Mouse (Mus musculus): ENCODE measurements at regions not wholly inside any gene's neighbourhood (a gene's known extent, or its start where the extent isn't known, plus 50 kb on each side); places are given as distances from the start of the nearest gene placed in this dataset.

DNA sequence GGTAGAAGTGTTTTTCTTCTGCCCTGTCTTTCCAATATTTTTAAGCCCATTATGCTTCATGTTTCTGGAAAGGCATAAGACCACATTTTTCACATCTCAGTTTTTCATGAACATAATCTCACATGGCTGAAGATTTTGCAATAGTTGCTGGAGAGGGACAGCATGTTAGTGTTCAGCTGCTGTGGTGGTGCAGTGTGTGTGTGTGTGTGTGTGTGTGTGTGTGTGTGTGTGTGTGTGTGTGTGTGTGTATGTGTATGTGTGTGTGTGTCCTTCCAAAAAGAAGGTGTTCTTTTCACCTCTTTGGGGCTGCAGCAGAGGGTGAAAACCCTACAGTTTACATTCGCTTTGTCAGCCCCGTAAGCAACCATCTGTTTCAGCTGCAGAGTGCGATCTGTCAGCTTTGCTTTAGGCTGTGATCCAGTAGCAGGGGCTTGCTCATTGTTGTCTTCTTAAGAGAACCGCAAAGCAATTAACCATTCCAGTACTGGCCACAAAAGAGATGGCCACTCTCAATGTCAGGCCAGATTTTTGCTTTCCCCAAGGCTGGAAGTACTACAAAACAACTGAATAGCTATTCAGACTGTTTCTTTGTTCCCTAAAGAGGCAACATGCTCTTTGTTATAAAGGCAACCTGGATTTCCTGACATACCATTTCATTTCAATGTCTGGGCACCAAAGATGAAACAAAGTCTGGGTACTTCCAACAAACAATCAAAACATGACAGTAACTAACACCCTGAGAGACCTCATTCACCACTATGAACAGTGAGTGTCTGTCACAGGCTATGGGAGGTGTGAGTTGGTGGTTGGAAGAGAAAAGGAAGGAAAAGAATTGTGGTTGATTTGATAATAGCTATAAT, 520.2 kb upstream of the Cited2 start:
- Histone ChIP-seq H3K9me3 (no peaks in the 10 kb centered on the region), H3K4me1 (replicated peaks) (peaks cover 11% of the 10 kb centered on the region), H3K4me2 (no peak overlapping the region), H3K9ac (no peak overlapping the region), H3K4me3 (no peak overlapping the region), H3K36me3 (no peaks in the 10 kb centered on the region), H3K27ac (replicated peaks) (peak overlapping the region; percentile 35), H3K27me3 (no peaks in the 10 kb centered on the region)
- WGBS: 10% methylated on average over 4 of the region's 4 CpGs
- peak; percentile 65 for ATAC-seq (ENCODE audit: low read depth)

DNA sequence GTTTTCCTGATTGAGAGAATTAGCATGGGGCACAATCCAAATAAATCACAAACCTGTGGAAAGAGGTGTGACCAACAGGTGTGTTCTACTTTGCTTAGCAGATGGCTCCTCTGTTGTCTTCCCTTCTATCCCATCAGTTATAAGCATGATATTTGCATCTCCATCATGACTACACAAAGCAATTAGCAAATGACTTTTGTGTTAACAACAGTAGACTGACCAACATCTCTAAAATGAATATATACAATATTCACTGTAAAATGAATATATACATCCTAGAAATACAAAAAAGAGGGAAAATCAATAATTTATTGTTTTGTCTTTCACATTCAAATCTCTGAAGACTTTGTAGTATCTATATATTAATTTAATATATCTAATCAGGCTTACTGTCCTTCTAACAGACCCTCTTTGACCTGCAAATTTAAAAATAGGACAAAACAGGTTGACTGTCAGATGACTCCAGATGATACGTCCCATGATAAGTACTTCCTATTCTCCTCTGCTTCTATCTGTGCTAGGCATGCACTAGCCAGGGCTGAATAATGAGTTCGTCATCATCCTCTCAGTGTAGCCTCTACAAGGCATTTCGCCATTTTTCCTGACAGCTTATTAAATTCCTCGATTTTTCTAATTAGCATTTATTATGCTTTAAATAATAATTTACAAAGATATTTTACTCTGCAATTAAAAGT, 519.5 kb upstream of the Cited2 start:
- H3K4me3 ChIP-seq: no peak overlapping the region
- 85% methylated on average over 4 of the region's 4 CpGs for WGBS
- no peak for ATAC-seq (ENCODE audit: low read depth)
- no peaks in the 10 kb centered on the region for H3K36me3 ChIP-seq
- no peak overlapping the region for H3K4me2 ChIP-seq
- H3K9me3 ChIP-seq: no peaks in the 10 kb centered on the region
- no peak overlapping the region; the same call in 1 of the 2 replicates for H3K27ac ChIP-seq (replicated peaks)
- H3K27me3 ChIP-seq: no peaks in the 10 kb centered on the region
- no peak overlapping the region for H3K9ac ChIP-seq
- H3K4me1 ChIP-seq (replicated peaks): peaks cover 11% of the 10 kb centered on the region

DNA sequence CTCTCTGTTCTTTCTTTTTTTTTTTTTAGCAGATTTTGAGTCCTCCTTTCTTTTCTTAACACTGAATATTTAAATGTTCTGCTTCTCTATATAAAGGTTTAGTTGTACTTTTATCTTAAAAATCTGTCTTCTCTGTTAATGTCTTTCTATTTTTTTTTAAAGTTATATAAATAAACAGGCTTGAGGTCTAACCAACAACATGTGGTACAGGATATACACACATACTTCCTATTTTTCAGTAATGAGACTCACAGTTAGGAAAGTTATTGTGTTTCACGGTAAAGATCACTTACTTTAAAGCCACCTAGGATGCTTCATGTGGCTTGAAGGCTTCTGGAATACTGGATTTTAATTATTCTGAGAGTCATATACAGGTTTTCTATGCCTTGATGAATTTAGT, 518.9 kb upstream of the Cited2 start:
- no peaks in the 10 kb centered on the region for H3K36me3 ChIP-seq
- ATAC-seq (ENCODE audit: low read depth): no peak
- 80% methylated on average over 1 of the region's 1 CpGs for WGBS
- H3K4me2 ChIP-seq: no peak overlapping the region
- no peak overlapping the region for H3K4me3 ChIP-seq
- no peak overlapping the region for H3K27ac ChIP-seq (replicated peaks)
- H3K4me1 ChIP-seq (replicated peaks): peaks cover 11% of the 10 kb centered on the region
- no peak overlapping the region for H3K9ac ChIP-seq
- H3K9me3 ChIP-seq: no peaks in the 10 kb centered on the region
- H3K27me3 ChIP-seq: no peaks in the 10 kb centered on the region

DNA sequence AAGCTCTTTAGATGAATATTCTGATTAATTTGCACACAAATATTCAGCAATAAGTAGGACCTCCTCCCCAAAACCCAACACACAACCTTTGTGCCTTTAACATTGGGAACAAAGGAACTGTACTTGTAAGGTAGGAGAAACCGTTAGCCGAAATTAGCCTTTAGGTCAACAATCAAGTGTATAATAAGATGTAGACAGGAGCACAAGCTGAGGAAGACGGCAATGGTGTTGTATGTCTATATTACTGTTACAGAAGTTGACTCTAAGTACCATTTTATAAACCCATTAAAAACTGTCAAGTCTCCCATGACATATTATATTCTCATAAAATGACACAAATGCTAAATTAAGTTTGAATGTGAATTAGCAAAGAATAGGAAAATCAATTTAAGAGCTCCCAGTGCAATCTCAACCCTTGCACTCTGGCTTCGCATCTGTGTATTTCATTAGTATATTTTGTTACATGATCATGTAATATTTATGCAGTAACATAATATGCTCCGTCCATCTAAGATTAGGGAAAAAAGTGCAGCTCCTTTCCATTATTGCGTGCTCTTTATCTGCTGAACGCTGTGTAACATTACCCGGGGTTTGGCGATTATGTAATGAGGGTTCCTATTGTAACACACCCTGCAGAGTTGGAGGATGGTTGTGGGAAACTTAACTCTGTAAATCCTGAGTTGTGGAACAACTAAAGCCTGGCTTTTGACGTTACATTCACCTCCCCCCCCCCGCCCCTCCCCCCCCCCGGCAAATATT, 510.3 kb upstream of the Cited2 start:
- Histone ChIP-seq H3K4me1 (replicated peaks) (peaks cover 14% of the 10 kb centered on the region; the same call in 1 of the 2 replicates), H3K4me3 (no peak overlapping the region), H3K27ac (replicated peaks) (0 out of 2 replicates have a peak overlapping the region, but pooled peaks have one; percentile 0), H3K4me2 (peak overlapping the region; percentile 27), H3K36me3 (no peaks in the 10 kb centered on the region), H3K9ac (no peak overlapping the region), H3K9me3 (no peaks in the 10 kb centered on the region), H3K27me3 (no peaks in the 10 kb centered on the region)
- peak; percentile 81 for ATAC-seq (ENCODE audit: low read depth)
- WGBS: 23% methylated on average over 12 of the region's 12 CpGs

DNA sequence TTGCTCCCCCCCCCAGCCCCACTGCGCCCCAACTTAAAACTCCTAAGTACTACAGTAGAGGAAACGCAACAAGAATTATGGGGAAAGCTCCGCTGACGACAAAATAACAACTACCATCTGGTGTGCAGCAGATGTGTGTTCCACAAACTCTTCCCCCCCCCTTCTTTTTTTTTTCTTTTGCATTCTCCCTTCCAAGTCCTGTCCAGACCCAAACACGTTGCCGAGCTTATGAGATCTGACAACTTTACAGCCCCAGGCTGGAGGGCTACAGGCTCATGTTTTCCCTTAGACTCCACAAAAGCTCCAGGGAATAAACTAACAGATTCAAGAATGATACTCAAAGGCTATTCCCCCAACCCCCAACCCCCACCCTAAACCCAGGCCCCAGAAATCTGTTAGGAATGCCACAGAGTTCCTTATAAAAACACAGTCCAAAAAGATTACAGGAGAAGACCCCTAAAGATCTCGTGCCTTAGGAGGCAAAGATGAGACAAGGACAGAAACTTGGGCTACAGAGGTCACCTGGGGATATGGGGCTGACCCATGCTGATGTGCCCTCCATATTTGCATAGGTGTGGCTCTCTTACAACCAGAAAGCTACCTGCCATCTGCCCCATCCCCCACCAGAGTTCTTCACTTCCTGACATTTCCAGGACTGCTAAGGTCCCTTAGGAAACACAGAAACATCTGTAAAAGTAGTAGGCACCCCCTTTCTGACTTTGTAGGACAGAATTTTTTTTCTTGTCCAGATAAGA, 509.5 kb upstream of the Cited2 start:
- Histone ChIP-seq H3K4me1 (replicated peaks) (peaks cover 14% of the 10 kb centered on the region; the same call in 1 of the 2 replicates), H3K9me3 (no peaks in the 10 kb centered on the region), H3K4me2 (peak overlapping the region; percentile 27; the same call in 1 of the 2 replicates), H3K4me3 (no peak overlapping the region), H3K9ac (no peak overlapping the region), H3K27ac (replicated peaks) (no peak overlapping the region), H3K27me3 (no peaks in the 10 kb centered on the region), H3K36me3 (no peaks in the 10 kb centered on the region)
- WGBS: 18% methylated on average over 7 of the region's 7 CpGs
- ATAC-seq (ENCODE audit: low read depth): peak; percentile 36; the same call in 1 of the 2 replicates

DNA sequence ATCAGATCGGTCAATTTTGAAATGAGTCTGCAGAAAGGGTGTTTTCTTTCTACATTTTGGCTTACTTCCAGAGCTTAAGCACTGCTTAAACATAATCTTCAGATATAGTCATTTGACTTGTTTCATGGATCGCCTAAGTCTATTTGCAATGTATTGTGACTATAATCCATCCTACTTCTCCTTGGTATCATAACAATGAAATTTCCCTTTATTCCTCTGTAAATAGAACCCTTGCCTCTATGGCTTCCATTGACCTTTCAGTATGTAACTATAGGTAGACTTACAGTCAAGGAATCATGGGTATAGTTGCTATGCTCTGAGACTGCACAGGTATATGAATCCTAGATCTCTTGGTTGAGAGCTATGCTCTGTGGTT, 509.0 kb upstream of the Cited2 start:
- H3K36me3 ChIP-seq: no peaks in the 10 kb centered on the region
- no peak overlapping the region for H3K4me2 ChIP-seq
- WGBS: 94% methylated on average over 2 of the region's 2 CpGs
- no peaks in the 10 kb centered on the region for H3K27me3 ChIP-seq
- ATAC-seq (ENCODE audit: low read depth): no peak
- H3K9me3 ChIP-seq: no peaks in the 10 kb centered on the region
- H3K4me3 ChIP-seq: no peak overlapping the region
- no peak overlapping the region for H3K9ac ChIP-seq
- H3K27ac ChIP-seq (replicated peaks): no peak overlapping the region
- peaks cover 14% of the 10 kb centered on the region; the same call in 1 of the 2 replicates for H3K4me1 ChIP-seq (replicated peaks)

DNA sequence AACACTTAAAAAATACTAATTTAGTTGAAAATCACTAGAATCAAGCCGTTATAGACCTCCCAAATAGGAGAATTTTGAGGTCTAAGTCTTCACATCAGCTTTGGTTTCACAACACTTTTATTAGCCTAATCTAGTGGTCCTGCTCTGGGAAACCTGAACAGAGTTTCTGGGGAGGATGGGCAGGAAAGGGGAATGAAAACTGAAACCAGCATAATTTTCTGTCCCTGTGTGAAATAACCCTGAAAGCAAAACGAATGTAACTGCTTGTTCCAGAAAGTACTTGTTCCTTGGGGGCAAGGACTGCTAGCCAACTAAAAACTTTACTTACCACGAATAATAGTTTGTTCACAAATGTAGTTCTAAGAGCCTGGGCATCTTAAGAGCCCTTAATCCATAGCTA, 508.0 kb upstream of the Cited2 start:
- WGBS: 71% methylated on average over 3 of the region's 3 CpGs
- peaks cover 14% of the 10 kb centered on the region; the same call in 1 of the 2 replicates for H3K4me1 ChIP-seq (replicated peaks)
- no peak for ATAC-seq (ENCODE audit: low read depth)

DNA sequence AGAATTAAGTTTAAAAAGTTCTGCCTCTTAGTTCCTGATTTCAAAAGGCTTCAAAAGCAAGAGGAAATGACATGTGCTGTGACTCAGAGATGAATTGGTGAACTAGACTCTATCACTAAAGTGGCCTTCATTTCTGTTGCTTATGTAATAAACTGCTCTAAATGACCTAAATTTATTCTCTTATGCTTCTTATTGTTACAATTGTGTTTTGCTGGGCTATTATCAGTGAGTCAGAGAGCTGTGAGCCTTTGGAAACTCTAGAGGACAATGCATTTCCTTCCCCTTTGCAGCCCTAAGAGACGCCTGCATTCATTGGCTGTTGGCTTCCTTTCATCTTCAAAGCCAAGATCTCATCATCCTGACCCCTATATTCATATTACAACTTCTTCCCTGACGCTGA, 501.5 kb upstream of the Cited2 start:
- Histone ChIP-seq H3K4me1 (replicated peaks) (no peaks in the 10 kb centered on the region), H3K27ac (replicated peaks) (no peak overlapping the region), H3K9me3 (no peaks in the 10 kb centered on the region), H3K4me3 (no peak overlapping the region), H3K4me2 (no peak overlapping the region), H3K9ac (no peak overlapping the region), H3K27me3 (no peaks in the 10 kb centered on the region), H3K36me3 (no peaks in the 10 kb centered on the region)
- WGBS: 46% methylated on average over 2 of the region's 2 CpGs
- ATAC-seq (ENCODE audit: low read depth): no peak

More for the DNA sequence above, 508.0 kb upstream of the Cited2 start:
- no peak overlapping the region for H3K4me2 ChIP-seq
- H3K9ac ChIP-seq: no peak overlapping the region
- no peaks in the 10 kb centered on the region for H3K27me3 ChIP-seq
- H3K27ac ChIP-seq (replicated peaks): no peak overlapping the region
- no peak overlapping the region for H3K4me3 ChIP-seq
- no peaks in the 10 kb centered on the region for H3K9me3 ChIP-seq
- H3K36me3 ChIP-seq: no peaks in the 10 kb centered on the region

DNA sequence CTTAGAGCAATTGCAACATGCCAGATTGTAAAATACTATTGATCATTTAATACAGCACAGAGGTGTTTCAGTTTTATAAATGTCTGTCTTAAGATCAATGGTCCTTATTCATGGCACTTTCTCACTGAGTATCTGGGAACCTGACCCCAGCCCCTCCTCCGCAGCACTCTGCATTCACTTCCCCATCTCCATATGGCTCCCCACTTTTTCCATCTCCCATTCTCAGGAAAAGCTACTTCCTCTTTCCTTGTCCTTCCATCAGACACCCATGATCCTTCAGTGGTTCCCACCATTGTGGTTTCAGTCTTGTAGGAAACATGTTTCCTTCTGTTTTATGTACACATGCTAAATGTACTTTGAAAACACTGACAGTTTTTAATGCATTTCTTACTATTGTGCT, 497.3 kb upstream of the Cited2 start:
- Histone ChIP-seq H3K27ac (replicated peaks) (no peak overlapping the region), H3K4me1 (replicated peaks) (peaks cover 10% of the 10 kb centered on the region), H3K4me2 (no peak overlapping the region), H3K9ac (no peak overlapping the region), H3K27me3 (no peaks in the 10 kb centered on the region), H3K9me3 (no peaks in the 10 kb centered on the region), H3K36me3 (no peaks in the 10 kb centered on the region), H3K4me3 (no peak overlapping the region)
- WGBS: 83% methylated on average over 1 of the region's 1 CpGs
- ATAC-seq (ENCODE audit: low read depth): no peak

DNA sequence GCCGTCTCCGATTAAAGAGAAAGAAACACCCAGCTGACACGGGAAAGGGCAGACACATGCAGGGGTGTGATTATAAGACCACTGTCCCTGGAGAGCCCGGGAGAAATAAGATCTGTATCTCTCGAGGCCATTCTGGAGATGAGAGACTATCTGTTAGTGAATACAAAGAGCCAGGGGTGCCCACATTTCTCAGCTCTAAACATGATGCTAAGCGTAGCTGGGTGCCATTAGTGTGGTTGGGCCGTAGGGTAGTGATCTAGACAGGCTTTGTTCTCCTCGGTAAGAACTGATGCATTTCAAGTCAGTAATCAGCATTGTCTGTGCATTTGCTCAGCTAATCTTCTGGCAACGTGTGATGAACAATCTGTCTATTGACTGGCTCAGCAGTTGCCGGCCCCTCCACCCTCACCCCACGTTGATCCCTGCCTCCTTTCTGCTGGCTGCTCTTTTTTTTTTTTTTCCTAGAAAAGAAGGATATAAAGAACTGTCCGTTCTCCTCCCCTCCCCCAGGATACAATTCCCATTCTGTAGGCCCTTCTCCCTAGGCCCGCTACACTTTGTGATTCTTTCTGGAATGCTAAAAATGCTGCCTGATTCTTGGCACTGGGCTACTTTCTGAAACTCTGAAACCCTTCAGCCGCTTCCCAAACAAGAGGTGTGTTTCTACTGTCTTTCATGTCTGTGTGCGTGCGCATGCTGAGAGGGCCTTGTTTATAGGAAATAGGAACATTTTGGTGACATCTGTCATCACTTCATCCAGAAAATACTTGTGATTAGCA, 492.8 kb upstream of the Cited2 start:
- Histone ChIP-seq H3K9ac (peak overlapping the region; percentile 53), H3K4me3 (no peak overlapping the region), H3K9me3 (no peaks in the 10 kb centered on the region), H3K27ac (replicated peaks) (peak overlapping the region; percentile 82), H3K27me3 (no peaks in the 10 kb centered on the region), H3K4me1 (replicated peaks) (peaks cover 16% of the 10 kb centered on the region), H3K4me2 (peak overlapping the region; percentile 43), H3K36me3 (no peaks in the 10 kb centered on the region)
- WGBS: 3% methylated on average over 16 of the region's 16 CpGs
- peak; percentile 85 for ATAC-seq (ENCODE audit: low read depth)

Measured in neural tube, embryonic 13.5 days (tissue).